Mouse (Mus musculus) yolk sac, embryonic 10.5 days (tissue): ENCODE data around the gene Hs3st3a1.

Experiments
- DNase-seq: peaks from one replicate; pipeline ENCODE4 v3.0.0-alpha.2; 2017; ENCODE audit warnings: low spot score

Gene Hs3st3a1

GRCm38 (mm10) chr11:64489587-64490433, 54.7 kb downstream of the Hs3st3a1 start:
- no peak for DNase-seq

- DNase-seq: no peak
Measured at GRCm38 (mm10) chr11:64494448-64494847, 59.3 kb downstream of the Hs3st3a1 start.

GRCm38 (mm10) chr11:64495935-64496334, 60.8 kb downstream of the Hs3st3a1 start:
- no peak for DNase-seq

- no peak for DNase-seq
Measured at GRCm38 (mm10) chr11:64496677-64497076, 61.5 kb downstream of the Hs3st3a1 start.

GRCm38 (mm10) chr11:64500536-64501112, 65.5 kb downstream of the Hs3st3a1 start:
- no peak for DNase-seq

GRCm38 (mm10) chr11:64503040-64503439, 67.9 kb downstream of the Hs3st3a1 start:
- no peak for DNase-seq

- no peak for DNase-seq
Measured at GRCm38 (mm10) chr11:64505924-64506323, 70.8 kb downstream of the Hs3st3a1 start.

GRCm38 (mm10) chr11:64507024-64507423, 71.9 kb downstream of the Hs3st3a1 start:
- DNase-seq: no peak

GRCm38 (mm10) chr11:64509106-64509505, 74.0 kb downstream of the Hs3st3a1 start:
- DNase-seq: no peak

- DNase-seq: no peak
Measured at GRCm38 (mm10) chr11:64512301-64512700, 77.2 kb downstream of the Hs3st3a1 start.

GRCm38 (mm10) chr11:64513419-64513818, 78.3 kb downstream of the Hs3st3a1 start:
- DNase-seq: no peak

GRCm38 (mm10) chr11:64516712-64517589, 81.8 kb downstream of the Hs3st3a1 start:
- DNase-seq: no peak

- no peak for DNase-seq
Measured at GRCm38 (mm10) chr11:64518146-64518841, 83.2 kb downstream of the Hs3st3a1 start.

GRCm38 (mm10) chr11:64523993-64524570, 89.0 kb downstream of the Hs3st3a1 start:
- no peak for DNase-seq

- no peak for DNase-seq
Measured at GRCm38 (mm10) chr11:64537230-64537629, 102.1 kb downstream of the Hs3st3a1 start.

GRCm38 (mm10) chr11:64541866-64542265, 106.7 kb downstream of the Hs3st3a1 start:
- DNase-seq: peak; percentile 17

- DNase-seq: peak; percentile 16
Measured at GRCm38 (mm10) chr11:64542335-64542734, 107.2 kb downstream of the Hs3st3a1 start.

- no peak for DNase-seq
Measured at GRCm38 (mm10) chr11:64543181-64543641, 108.1 kb downstream of the Hs3st3a1 start.

GRCm38 (mm10) chr11:64544236-64544635, 109.1 kb downstream of the Hs3st3a1 start:
- DNase-seq: no peak

GRCm38 (mm10) chr11:64549380-64549779, 114.2 kb downstream of the Hs3st3a1 start:
- DNase-seq: no peak

GRCm38 (mm10) chr11:64549955-64550354, 114.8 kb downstream of the Hs3st3a1 start:
- DNase-seq: no peak
